Mouse (Mus musculus): ENCODE measurements around the gene Rapgef1. TPM values are rescaled to one million over a fixed set of nuclear protein-coding genes. Genes with fewer than 3 reads are reported as not detected.

Rapgef1 gene
- total and polyA plus RNA-seq, 3 experiments, result 24.3 to 43.3 (median 42.0) TPM

Other genes starting within 250 kb of the Rapgef1 start
- not detected in 2 replicates for gene Gm13420, start 132.0 kb downstream of the Rapgef1 start, total RNA-seq (2014; fragmentation: Nextera tagmentation)
- not detected in 2 replicates for gene Gm13420, start 132.0 kb downstream of the Rapgef1 start, total RNA-seq (2017)
- not detected in 2 replicates for gene Gm13420, start 132.0 kb downstream of the Rapgef1 start, polyA plus RNA-seq (2012)
- not detected in 2 replicates for gene Gm13547, start 139.6 kb downstream of the Rapgef1 start, total RNA-seq (2014; fragmentation: Nextera tagmentation)
- 0.93 TPM in 1 of 2 replicates, not detected in the other for gene Gm13547, start 139.6 kb downstream of the Rapgef1 start, total RNA-seq (2017)
- not detected in 2 replicates for gene Gm13547, start 139.6 kb downstream of the Rapgef1 start, polyA plus RNA-seq (2012)
- 9.8 and 11.1 TPM in 2 replicates for gene Coq4, start 167.8 kb downstream of the Rapgef1 start, total RNA-seq (2014; fragmentation: Nextera tagmentation)
- gene Coq4, start 167.8 kb downstream of the Rapgef1 start, total RNA-seq (2017), result 18.2 and 20.1 TPM in 2 replicates
- 242 and 318 TPM in 2 replicates for gene Coq4, start 167.8 kb downstream of the Rapgef1 start, polyA plus RNA-seq (2012)
- 28.1 and 30.5 TPM in 2 replicates for gene Trub2, start 168.8 kb downstream of the Rapgef1 start, total RNA-seq (2014; fragmentation: Nextera tagmentation)
- 51.7 and 66.4 TPM in 2 replicates for gene Trub2, start 168.8 kb downstream of the Rapgef1 start, total RNA-seq (2017)
- gene Trub2, start 168.8 kb downstream of the Rapgef1 start, polyA plus RNA-seq (2012), result 5.6 and 7.9 TPM in 2 replicates
- 4.2 and 9.0 TPM in 2 replicates for gene Slc27a4, start 182.9 kb downstream of the Rapgef1 start, total RNA-seq (2014; fragmentation: Nextera tagmentation)
- gene Slc27a4, start 182.9 kb downstream of the Rapgef1 start, total RNA-seq (2017), result 5.5 and 8.6 TPM in 2 replicates
- 5.7 and 6.7 TPM in 2 replicates for gene Slc27a4, start 182.9 kb downstream of the Rapgef1 start, polyA plus RNA-seq (2012)
- gene Urm1, start 200.4 kb downstream of the Rapgef1 start, total RNA-seq (2014; fragmentation: Nextera tagmentation), result 10.3 and 15.2 TPM in 2 replicates
- gene Urm1, start 200.4 kb downstream of the Rapgef1 start, total RNA-seq (2017), result 19.9 and 23.8 TPM in 2 replicates
- gene Urm1, start 200.4 kb downstream of the Rapgef1 start, polyA plus RNA-seq (2012), result 43.5 and 71.3 TPM in 2 replicates
- 22.2 and 23.6 TPM in 2 replicates for gene Cercam, start 249.4 kb downstream of the Rapgef1 start, total RNA-seq (2014; fragmentation: Nextera tagmentation)
- gene Cercam, start 249.4 kb downstream of the Rapgef1 start, total RNA-seq (2017), result 2.9 and 5.1 TPM in 2 replicates
- gene Cercam, start 249.4 kb downstream of the Rapgef1 start, polyA plus RNA-seq (2012), result 17.6 and 21.1 TPM in 2 replicates

Data from G1E (cell line).